In genomic region chr1:161687548-161687947, GRCm38 (mm10) we compare ENCODE assay signal across 7 mouse cellular contexts.
DNase-seq lines count a peak whose midpoint lies in the region; ATAC-seq and TF ChIP-seq lines count a peak whose summit lies in the region.

No protein-coding gene starts in this region.

- intact Hi-C loops in left cerebral cortex, postnatal 14 days (cut with DNase I) = loop anchor here (2.0 to 10.0 kb wide), 2 partner anchors 287 to 403 kb away; no protein-coding TSS in a partner anchor

- no peaks in the 10 kb centered on the region for H3K4me1 ChIP-seq in MEL (ENCODE audit: control insufficient read depth in 1 of 2, insufficient read depth in 2 of 2, low read length in 2 of 2)
- H3K4me1 ChIP-seq in midbrain, embryonic 15.5 days = no peaks in the 10 kb centered on the region

- 25% methylated on average over 12 of the region's 12 CpGs for WGBS in midbrain, embryonic 15.5 days

- peak; percentile 57 to 83 (median 72) for TF ChIP-seq CTCF in MEL (IDR thresholded peaks at IDR 0.05 in 2 of 3, conservative IDR thresholded peaks at IDR 0.05 in 1 of 3; ENCODE audit: control insufficient read depth in 1 of 3, insufficient read depth in 1 of 3, low read depth in 2 of 3, low read length in 3 of 3, poor library complexity in 1 of 3, severe bottlenecking in 1 of 3)

- no peak for TF ChIP-seq EP300 in MEL (IDR thresholded peaks at IDR 0.05; ENCODE audit: low read depth in 1 of 2, low read length in 2 of 2)

- peak; percentile 48 for DNase-seq in MEL (ENCODE audit: low read depth, low spot score)
- peak; percentile 58 for DNase-seq in adrenal gland, postnatal 25 days
- DNase-seq in left cerebral cortex, postnatal 14 days (ENCODE audit: low spot score in 2 of 2) = peak; percentile 54 to 75
- DNase-seq in spleen, postnatal 4 days (ENCODE audit: low spot score in 2 of 2) = peak; percentile 22 to 74

- H3K4me2 ChIP-seq in midbrain, embryonic 15.5 days = no peak overlapping the region

- ATAC-seq in erythroid progenitor cell, adult 5-6 weeks (replicated peaks; ENCODE audit: low FRiP score, poor library complexity, severe bottlenecking) = 0 out of 2 replicates have a peak, but pooled peaks have one; percentile 54
- peak; percentile 68 to 73; a peak in 3 of 4 replicates for ATAC-seq in hematopoietic stem cell, adult 5-6 weeks (replicated peaks in 1 of 2; ENCODE audit: insufficient read depth in 1 of 2, low FRiP score in 2 of 2, low TSS enrichment in 1 of 2, low read depth in 1 of 2, poor library complexity in 2 of 2, severe bottlenecking in 2 of 2)
- ATAC-seq in midbrain, embryonic 15.5 days (replicated peaks) = 0 out of 2 replicates have a peak, but pooled peaks have one; percentile 65

- no peaks in the 10 kb centered on the region for H3K79me2 ChIP-seq in MEL (ENCODE audit: control insufficient read depth, insufficient read depth, low read length, poor library complexity)

- H3K9me3 ChIP-seq in MEL (replicated peaks; ENCODE audit: insufficient read depth, low read length) = no peaks in the 10 kb centered on the region
- H3K9me3 ChIP-seq in midbrain, embryonic 15.5 days = no peaks in the 10 kb centered on the region

- no peak overlapping the region for H3K9ac ChIP-seq in MEL (ENCODE audit: control insufficient read depth, low read depth, low read length, poor library complexity, severe bottlenecking)
- H3K9ac ChIP-seq in midbrain, embryonic 15.5 days = no peak overlapping the region

- TF ChIP-seq RAD21 in MEL (IDR thresholded peaks at IDR 0.05; ENCODE audit: low read depth, low read length) = peak; percentile 73

- TF ChIP-seq POLR2A in MEL (IDR thresholded peaks at IDR 0.05; ENCODE audit: control insufficient read depth in 1 of 2, insufficient read depth in 1 of 2, low read depth in 1 of 2, low read length in 2 of 2, poor library complexity in 1 of 2) = no peak

- H3K4me3 ChIP-seq in MEL (ENCODE audit: control insufficient read depth in 1 of 2, insufficient read depth in 1 of 2, low read depth in 2 of 2, low read length in 2 of 2) = no peak overlapping the region
- no peak overlapping the region for H3K4me3 ChIP-seq in midbrain, embryonic 15.5 days

- H3K27ac ChIP-seq in MEL (ENCODE audit: control insufficient read depth, low read depth, low read length) = no peak overlapping the region
- no peak overlapping the region for H3K27ac ChIP-seq in midbrain, embryonic 15.5 days

- H3K36me3 ChIP-seq in MEL (ENCODE audit: control insufficient read depth in 1 of 2, insufficient read depth in 2 of 2, low read length in 2 of 2) = no peaks in the 10 kb centered on the region
- H3K36me3 ChIP-seq in midbrain, embryonic 15.5 days (replicated peaks) = no peaks in the 10 kb centered on the region

- no peaks in the 10 kb centered on the region; a peak in 2 of 4 replicates for H3K27me3 ChIP-seq in MEL (ENCODE audit: control insufficient read depth in 1 of 2, insufficient read depth in 2 of 2, low read length in 2 of 2)
- H3K27me3 ChIP-seq in midbrain, embryonic 15.5 days (replicated peaks) = no peaks in the 10 kb centered on the region

TF ChIP-seq in MEL, 35 proteins besides CTCF, POLR2A, EP300 and RAD21:
- TF ChIP-seq MAFK (IDR thresholded peaks at IDR 0.05; ENCODE audit: borderline replicate concordance, low read depth, low read length) (no peak), ZC3H11A (IDR thresholded peaks at IDR 0.05; ENCODE audit: low read depth, low read length) (peak; percentile 37; the same call in 1 of the 2 replicates), SMC3 (IDR thresholded peaks at IDR 0.05; ENCODE audit: low read depth, low read length) (peak; percentile 72), MAX (IDR thresholded peaks at IDR 0.05; ENCODE audit: low read length) (peak; percentile 83), MXI1 (IDR thresholded peaks at IDR 0.05; ENCODE audit: low read depth, low read length) (no peak), NELFE (IDR thresholded peaks at IDR 0.05; ENCODE audit: low read depth, low read length) (no peak), SIN3A (IDR thresholded peaks at IDR 0.05; ENCODE audit: low read length) (no peak)
